Mouse (Mus musculus): Measurements from ENCODE around the gene Ttll12. TPM values are rescaled to one million over a fixed set of nuclear protein-coding genes. Genes with fewer than 3 reads are reported as not detected.

Ttll12 gene
- polyA plus RNA-seq, 1 experiment from 2014 or later = 45.9 TPM

GRCm38 (mm10) chr15:83570641-83571040 is 24.3 kb downstream of the Ttll12 start:
- H3K4me1 ChIP-seq = no peaks in the 10 kb centered on the region
- WGBS = 69% methylated on average over 2 of the region's 2 CpGs
- H3K36me3 ChIP-seq (replicated peaks) = peaks cover 14% of the 10 kb centered on the region
- H3K9ac ChIP-seq = no peak overlapping the region
- ATAC-seq (ENCODE audit: low FRiP score) = no peak
- H3K27me3 ChIP-seq = no peaks in the 10 kb centered on the region
- H3K4me3 ChIP-seq (replicated peaks) = no peak overlapping the region
- H3K4me2 ChIP-seq = no peak overlapping the region
- no peak overlapping the region for H3K27ac ChIP-seq
- H3K9me3 ChIP-seq = no peaks in the 10 kb centered on the region

- Histone ChIP-seq H3K9me3 (no peaks in the 10 kb centered on the region), H3K9ac (no peak overlapping the region), H3K4me1 (no peaks in the 10 kb centered on the region), H3K27ac (no peak overlapping the region), H3K36me3 (replicated peaks) (peaks cover 4% of the 10 kb centered on the region), H3K4me3 (replicated peaks) (no peak overlapping the region), H3K4me2 (no peak overlapping the region), H3K27me3 (no peaks in the 10 kb centered on the region)
- ATAC-seq (ENCODE audit: low FRiP score) = no peak
- WGBS = 62% methylated on average over 11 of the region's 11 CpGs
These were observed 25.3 kb downstream of the Ttll12 start for GRCm38 (mm10) chr15:83569682-83570081.

GRCm38 (mm10) chr15:83568544-83568943 is 26.4 kb downstream of the Ttll12 start:
- Histone ChIP-seq H3K4me2 (no peak overlapping the region), H3K9me3 (no peaks in the 10 kb centered on the region), H3K27me3 (0 out of 2 replicates have a peak, but pooled peaks cover 3% of the 10 kb centered on the region), H3K4me3 (replicated peaks) (no peak overlapping the region), H3K36me3 (replicated peaks) (no peaks in the 10 kb centered on the region), H3K9ac (no peak overlapping the region), H3K27ac (no peak overlapping the region), H3K4me1 (peaks cover 10% of the 10 kb centered on the region)
- 90% methylated on average over 5 of the region's 5 CpGs for WGBS
- ATAC-seq (ENCODE audit: low FRiP score) = no peak

GRCm38 (mm10) chr15:83567728-83568127 is 27.2 kb downstream of the Ttll12 start:
- H3K27me3 ChIP-seq = peaks cover 6% of the 10 kb centered on the region; the same call in 1 of the 2 replicates
- no peak for ATAC-seq (ENCODE audit: low FRiP score)

GRCm38 (mm10) chr15:83566006-83566405 is 29.0 kb downstream of the Ttll12 start:
- ATAC-seq (ENCODE audit: low FRiP score) = no peak
- 74% methylated on average over 5 of the region's 5 CpGs for WGBS
- no peaks in the 10 kb centered on the region for H3K36me3 ChIP-seq (replicated peaks)

More at GRCm38 (mm10) chr15:83567728-83568127, 27.2 kb downstream of the Ttll12 start:
- no peaks in the 10 kb centered on the region for H3K9me3 ChIP-seq
- no peak overlapping the region for H3K4me3 ChIP-seq (replicated peaks)
- no peak overlapping the region for H3K9ac ChIP-seq
- no peak overlapping the region for H3K27ac ChIP-seq
- 82% methylated on average over 3 of the region's 3 CpGs for WGBS
- H3K4me1 ChIP-seq = peaks cover 18% of the 10 kb centered on the region
- no peaks in the 10 kb centered on the region for H3K36me3 ChIP-seq (replicated peaks)
- no peak overlapping the region for H3K4me2 ChIP-seq

GRCm38 (mm10) chr15:83565434-83565833 is 29.5 kb downstream of the Ttll12 start:
- H3K9ac ChIP-seq = no peak overlapping the region
- no peak overlapping the region for H3K4me3 ChIP-seq (replicated peaks)
- 82% methylated on average over 3 of the region's 3 CpGs for WGBS
- H3K36me3 ChIP-seq (replicated peaks) = no peaks in the 10 kb centered on the region
- H3K27me3 ChIP-seq = peaks cover 12% of the 10 kb centered on the region; the same call in 1 of the 2 replicates
- H3K9me3 ChIP-seq = no peaks in the 10 kb centered on the region
- H3K4me2 ChIP-seq = no peak overlapping the region
- H3K27ac ChIP-seq = no peak overlapping the region
- peaks cover 22% of the 10 kb centered on the region for H3K4me1 ChIP-seq
- ATAC-seq (ENCODE audit: low FRiP score) = no peak

More at GRCm38 (mm10) chr15:83566006-83566405, 29.0 kb downstream of the Ttll12 start:
- no peak overlapping the region for H3K4me2 ChIP-seq
- no peaks in the 10 kb centered on the region for H3K9me3 ChIP-seq
- peaks cover 22% of the 10 kb centered on the region for H3K4me1 ChIP-seq
- H3K4me3 ChIP-seq (replicated peaks) = no peak overlapping the region
- H3K27me3 ChIP-seq = peaks cover 12% of the 10 kb centered on the region; the same call in 1 of the 2 replicates
- no peak overlapping the region for H3K9ac ChIP-seq
- H3K27ac ChIP-seq = no peak overlapping the region

GRCm38 (mm10) chr15:83563857-83564651 is 30.9 kb downstream of the Ttll12 start:
- no peak overlapping the region for H3K27ac ChIP-seq
- H3K4me2 ChIP-seq = peak overlapping the region; percentile 83
- H3K36me3 ChIP-seq (replicated peaks) = no peaks in the 10 kb centered on the region
- WGBS = 3% methylated on average over 27 of the region's 27 CpGs
- peak overlapping the region; percentile 57 for H3K9ac ChIP-seq
- H3K27me3 ChIP-seq = peaks cover 12% of the 10 kb centered on the region; the same call in 1 of the 2 replicates
- H3K4me3 ChIP-seq (replicated peaks) = peak overlapping the region; percentile 41
- H3K4me1 ChIP-seq = peaks cover 22% of the 10 kb centered on the region
- no peaks in the 10 kb centered on the region for H3K9me3 ChIP-seq
- peak; percentile 51; the same call in 1 of the 2 replicates for ATAC-seq (ENCODE audit: low FRiP score)

- H3K9me3 ChIP-seq = no peaks in the 10 kb centered on the region
- H3K36me3 ChIP-seq (replicated peaks) = no peaks in the 10 kb centered on the region
- H3K27me3 ChIP-seq = peaks cover 16% of the 10 kb centered on the region; the same call in 1 of the 2 replicates
- peak; percentile 39; the same call in 1 of the 2 replicates for ATAC-seq (ENCODE audit: low FRiP score)
- WGBS = 1% methylated on average over 28 of the region's 28 CpGs
- peak within 1 kb of the TSS; percentile 41 for H3K4me3 ChIP-seq (replicated peaks)
- H3K4me2 ChIP-seq = peak within 1 kb of the TSS; percentile 83
- peak within 1 kb of the TSS; percentile 57 for H3K9ac ChIP-seq
- H3K27ac ChIP-seq = peak within 1 kb of the TSS; percentile 37; the same call in 1 of the 2 replicates
- peaks cover 22% of the 10 kb centered on the region for H3K4me1 ChIP-seq
These were observed 31.6 kb downstream of the Ttll12 start, which contains the start of the genes Tspo and Mcat for GRCm38 (mm10) chr15:83563327-83563856. Gene Tspo, plus strand, starts transcription at chr15:83563592. Gene Mcat, minus strand, starts transcription at chr15:83563787.

GRCm38 (mm10) chr15:83562626-83563270 is 32.2 kb downstream of the Ttll12 start:
- WGBS = 30% methylated on average over 15 of the region's 15 CpGs
- Histone ChIP-seq H3K9ac (no peak overlapping the region), H3K27ac (peak overlapping the region; percentile 37; the same call in 1 of the 2 replicates), H3K27me3 (peaks cover 22% of the 10 kb centered on the region; the same call in 1 of the 2 replicates), H3K4me2 (peak overlapping the region; percentile 83), H3K36me3 (replicated peaks) (no peaks in the 10 kb centered on the region), H3K9me3 (no peaks in the 10 kb centered on the region), H3K4me1 (peaks cover 22% of the 10 kb centered on the region), H3K4me3 (replicated peaks) (peak overlapping the region; percentile 41; the same call in 1 of the 2 replicates)
- peak; percentile 51; the same call in 1 of the 2 replicates for ATAC-seq (ENCODE audit: low FRiP score)

- no peak overlapping the region for H3K27ac ChIP-seq
- no peak overlapping the region for H3K4me2 ChIP-seq
- H3K36me3 ChIP-seq (replicated peaks) = no peaks in the 10 kb centered on the region
- H3K9ac ChIP-seq = no peak overlapping the region
- H3K4me3 ChIP-seq (replicated peaks) = no peak overlapping the region
- 52% methylated on average over 5 of the region's 5 CpGs for WGBS
- H3K9me3 ChIP-seq = no peaks in the 10 kb centered on the region
- no peak for ATAC-seq (ENCODE audit: low FRiP score)
- H3K4me1 ChIP-seq = peaks cover 24% of the 10 kb centered on the region
- H3K27me3 ChIP-seq = peaks cover 23% of the 10 kb centered on the region; the same call in 1 of the 2 replicates
These were observed 33.9 kb downstream of the Ttll12 start for GRCm38 (mm10) chr15:83560941-83561477.

GRCm38 (mm10) chr15:83555161-83555974 is 39.6 kb downstream of the Ttll12 start:
- H3K4me1 ChIP-seq = peaks cover 14% of the 10 kb centered on the region
- peak; percentile 93 for ATAC-seq (ENCODE audit: low FRiP score)

More at GRCm38 (mm10) chr15:83555161-83555974, 39.6 kb downstream of the Ttll12 start:
- WGBS = under 1% methylated on average over 74 of the region's 74 CpGs
- H3K9ac ChIP-seq = peak overlapping the region; percentile 94
- 0 out of 2 replicates have a peak, but pooled peaks cover 11% of the 10 kb centered on the region for H3K27me3 ChIP-seq
- peak overlapping the region; percentile 96 for H3K27ac ChIP-seq
- H3K4me3 ChIP-seq (replicated peaks) = peak overlapping the region; percentile 90
- peak overlapping the region; percentile 88 for H3K4me2 ChIP-seq
- H3K36me3 ChIP-seq (replicated peaks) = peaks cover 23% of the 10 kb centered on the region
- H3K9me3 ChIP-seq = no peaks in the 10 kb centered on the region

Data from forebrain, embryonic 12.5 days (tissue).